Mouse (Mus musculus) thymus, adult 2 months (tissue): ENCODE measurements around the gene Thrsp.

Source experiments
- CTCF ChIP-seq: fragments of 200-500 bp; IDR thresholded peaks from 2 replicates; pipeline ENCODE4 v1.5.1; 2012; ENCODE audit warnings: mild to moderate bottlenecking, control low read depth, low read length, moderate library complexity, borderline replicate concordance; ENCODE audit not compliant: control insufficient read depth, poor library complexity, insufficient read depth; ENCODE audit errors: extremely low read depth
- POLR2A ChIP-seq: fragments of 200-500 bp; IDR thresholded peaks from 2 replicates; pipeline ENCODE4 v1.6.1; 2012; ENCODE audit warnings: mild to moderate bottlenecking, low read length, control low read depth, moderate library complexity; ENCODE audit not compliant: control insufficient read depth, poor library complexity, insufficient read depth; ENCODE audit errors: extremely low read depth

GRCm38 (mm10) chr7:97419163-97419562 is 1.6 kb upstream of the Thrsp start:
- TF ChIP-seq POLR2A (no peak), CTCF (no peak)
